Mouse (Mus musculus): ENCODE measurements around the gene Gtf2h1. TPM values are rescaled to one million over a fixed set of nuclear protein-coding genes. Genes with fewer than 3 reads are reported as not detected.

Gene Gtf2h1
- polyA plus RNA-seq (2014; fragmentation: Illumina TruSeq; extraction: RNeasy Lipid Tissue Mini Kit (QIAGEN cat#74804)) = 86.2 TPM

GRCm38 (mm10) chr7:46795287-46796205, at the start of gene Gtf2h1, which contains the start of gene Hps5:
Gene Gtf2h1 (plus strand): TSS chr7:46796103.
Gene Hps5 (minus strand): TSS chr7:46796064.

GRCm38 (mm10) chr7:46751490-46751889, 44.4 kb upstream of the Gtf2h1 start, which contains the start of gene Saa2:
Gene Saa2 (plus strand): TSS chr7:46751790.

GRCm38 (mm10) chr7:46840787-46841525, 45.1 kb downstream of the Gtf2h1 start, which contains the start of gene Ldha:
Gene Ldha (plus strand): TSS chr7:46841475.

GRCm38 (mm10) chr7:46860996-46861395, 65.1 kb downstream of the Gtf2h1 start, which contains the start of gene Ldhc:
Gene Ldhc (plus strand): TSS chr7:46861203.

Other genes with a start within 250 kb of the Gtf2h1 start
- 1.7 TPM for gene Sergef, start 156.3 kb upstream of the Gtf2h1 start, polyA plus RNA-seq (2014; fragmentation: Illumina TruSeq; extraction: RNeasy Lipid Tissue Mini Kit (QIAGEN cat#74804))
- 0.60 TPM for gene Tph1, start 123.6 kb upstream of the Gtf2h1 start, polyA plus RNA-seq (2014; fragmentation: Illumina TruSeq; extraction: RNeasy Lipid Tissue Mini Kit (QIAGEN cat#74804))
- gene Saal1, start 85.4 kb upstream of the Gtf2h1 start, polyA plus RNA-seq (2014; fragmentation: Illumina TruSeq; extraction: RNeasy Lipid Tissue Mini Kit (QIAGEN cat#74804)) = 8.5 TPM
- gene Saa3, start 80.4 kb upstream of the Gtf2h1 start, polyA plus RNA-seq (2014; fragmentation: Illumina TruSeq; extraction: RNeasy Lipid Tissue Mini Kit (QIAGEN cat#74804)) = 1.9 TPM
- gene Saa4, start 63.5 kb upstream of the Gtf2h1 start, polyA plus RNA-seq (2014; fragmentation: Illumina TruSeq; extraction: RNeasy Lipid Tissue Mini Kit (QIAGEN cat#74804)) = not detected
- not detected for gene Saa1, start 53.1 kb upstream of the Gtf2h1 start, polyA plus RNA-seq (2014; fragmentation: Illumina TruSeq; extraction: RNeasy Lipid Tissue Mini Kit (QIAGEN cat#74804))
- gene Saa2, start 44.3 kb upstream of the Gtf2h1 start, polyA plus RNA-seq (2014; fragmentation: Illumina TruSeq; extraction: RNeasy Lipid Tissue Mini Kit (QIAGEN cat#74804)) = not detected
- gene Hps5, start within 50 bp of the Gtf2h1 start, polyA plus RNA-seq (2014; fragmentation: Illumina TruSeq; extraction: RNeasy Lipid Tissue Mini Kit (QIAGEN cat#74804)) = 24.9 TPM
- gene Ldha, start 45.4 kb downstream of the Gtf2h1 start, polyA plus RNA-seq (2014; fragmentation: Illumina TruSeq; extraction: RNeasy Lipid Tissue Mini Kit (QIAGEN cat#74804)) = 106 TPM
- 0.74 TPM for gene Ldhc, start 65.1 kb downstream of the Gtf2h1 start, polyA plus RNA-seq (2014; fragmentation: Illumina TruSeq; extraction: RNeasy Lipid Tissue Mini Kit (QIAGEN cat#74804))
- 346 TPM for gene Tsg101, start 123.9 kb downstream of the Gtf2h1 start, polyA plus RNA-seq (2014; fragmentation: Illumina TruSeq; extraction: RNeasy Lipid Tissue Mini Kit (QIAGEN cat#74804))
- 41.9 TPM for gene Uevld, start 162.4 kb downstream of the Gtf2h1 start, polyA plus RNA-seq (2014; fragmentation: Illumina TruSeq; extraction: RNeasy Lipid Tissue Mini Kit (QIAGEN cat#74804))
- gene Gm9999, start 187.5 kb downstream of the Gtf2h1 start, polyA plus RNA-seq (2014; fragmentation: Illumina TruSeq; extraction: RNeasy Lipid Tissue Mini Kit (QIAGEN cat#74804)) = not detected
- gene Spty2d1, start 212.3 kb downstream of the Gtf2h1 start, polyA plus RNA-seq (2014; fragmentation: Illumina TruSeq; extraction: RNeasy Lipid Tissue Mini Kit (QIAGEN cat#74804)) = 73.8 TPM